Mouse (Mus musculus): ENCODE data around the gene Thada. TPM values are rescaled to one million over a fixed set of nuclear protein-coding genes. Genes with fewer than 3 reads are reported as not detected.

The Thada gene
- total RNA-seq, 2 experiments from 2014 or later, result 12.9 to 15.2 TPM

GRCm38 (mm10) chr17:84478276-84478675 lies 12.3 kb upstream of the Thada start:
- no peak for DNase-seq (ENCODE audit: low spot score in 2 of 2)

DNA sequence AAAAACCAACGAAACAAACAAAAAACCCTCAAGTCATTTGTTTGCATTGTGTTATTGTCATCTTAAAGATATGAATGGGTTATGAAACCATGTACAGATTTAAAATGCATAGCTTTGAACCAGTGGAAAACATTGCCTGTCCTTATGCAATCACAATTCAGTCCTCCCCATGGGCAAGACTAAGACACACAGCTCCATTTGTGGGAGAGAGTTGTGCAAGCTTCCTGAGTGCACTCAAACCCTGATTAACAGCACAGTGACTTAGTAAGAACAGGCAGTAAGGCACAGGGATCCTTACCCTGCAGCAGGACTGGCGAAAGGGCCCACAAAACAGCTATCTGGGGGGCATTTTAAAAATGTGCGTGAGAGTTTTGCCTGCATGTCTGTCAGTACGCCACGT lies 11.2 kb upstream of the Thada start:
- no peak for DNase-seq (ENCODE audit: low spot score in 2 of 2)

GRCm38 (mm10) chr17:84474312-84474711 lies 8.3 kb upstream of the Thada start:
- DNase-seq (ENCODE audit: low spot score in 2 of 2), result peak in 1 of 2 experiments; percentile 62

DNA sequence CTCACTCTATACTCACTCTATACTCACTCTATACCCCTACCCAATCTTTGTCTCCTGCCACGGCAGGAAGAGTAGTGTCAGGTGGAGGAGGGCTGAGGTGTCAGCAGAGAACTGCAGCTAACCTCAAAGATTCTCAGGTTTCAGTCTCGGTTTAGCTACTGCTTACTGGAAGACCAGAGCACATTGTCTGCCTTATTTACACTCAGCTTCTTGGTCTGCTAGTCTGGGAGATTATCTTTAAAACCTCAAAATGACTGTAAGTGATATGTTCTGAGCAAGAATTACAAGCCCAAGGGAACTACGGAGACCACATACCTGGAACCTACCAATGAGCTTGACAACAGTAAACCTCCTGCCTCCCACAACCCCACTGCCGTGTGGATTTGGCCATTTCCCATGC lies 31.0 kb downstream of the Thada start:
- DNase-seq (ENCODE audit: low spot score in 2 of 2), result no peak

DNA sequence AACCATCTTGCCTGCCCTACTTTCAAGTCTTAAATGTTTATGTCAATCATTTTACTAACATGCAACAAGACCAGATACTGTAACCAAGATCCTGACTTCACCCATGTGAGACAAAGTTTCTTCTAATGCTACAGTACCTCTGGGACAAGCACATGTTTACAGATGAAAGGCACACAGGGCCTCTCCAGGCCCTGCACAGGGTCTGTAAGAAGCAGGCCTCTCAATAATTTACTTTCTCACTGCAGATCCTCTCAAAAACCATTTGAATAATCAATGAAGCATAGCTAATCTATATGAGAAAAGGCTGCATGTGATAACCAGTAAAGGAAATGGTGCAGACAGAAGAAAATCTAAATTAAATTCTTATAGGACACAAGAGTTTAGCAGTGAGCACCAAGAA lies 31.8 kb downstream of the Thada start:
- no peak for DNase-seq (ENCODE audit: low spot score in 2 of 2)

DNA sequence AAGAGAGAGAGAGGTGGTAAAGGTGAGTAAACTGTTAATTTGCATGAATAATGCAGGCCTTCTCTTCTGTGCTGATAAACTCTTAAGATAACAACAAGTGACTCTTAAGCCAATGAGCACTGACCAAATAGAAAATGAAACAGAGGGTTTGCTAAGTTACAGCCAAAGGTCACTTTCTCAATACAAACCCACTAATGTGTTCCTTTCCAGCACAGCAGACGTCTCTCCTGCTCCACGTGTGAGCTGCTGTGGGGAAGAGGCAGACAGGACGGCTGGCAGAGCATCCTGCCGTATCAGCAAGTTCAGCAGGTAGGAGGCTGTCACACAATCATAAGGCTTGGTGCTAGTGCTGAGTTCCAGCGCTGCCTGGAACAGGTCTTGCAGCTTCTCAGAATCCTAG lies 34.0 kb downstream of the Thada start:
- no peak for DNase-seq (ENCODE audit: low spot score in 2 of 2)

- no peak for DNase-seq (ENCODE audit: low spot score in 2 of 2)
These were observed 41.7 kb downstream of the Thada start for GRCm38 (mm10) chr17:84424258-84424657.

DNA sequence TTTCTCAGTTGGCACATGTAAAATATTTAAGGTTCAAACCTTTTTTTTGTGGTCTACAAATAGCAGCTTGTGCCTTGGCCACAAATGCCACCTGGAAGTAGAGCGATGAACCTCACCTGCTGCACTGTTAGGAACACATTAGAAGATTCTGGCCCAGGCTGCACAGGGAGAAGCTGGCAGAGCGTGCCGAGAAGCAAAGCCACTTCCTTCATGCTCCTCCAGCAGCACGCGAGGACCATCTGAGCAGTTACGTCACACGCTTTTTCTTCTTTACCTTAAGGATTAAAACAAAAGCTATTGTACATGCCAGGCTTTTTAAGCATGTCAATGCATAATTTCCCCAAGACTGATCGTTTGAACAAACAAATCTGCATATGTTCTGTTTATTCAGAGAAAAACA lies 43.1 kb downstream of the Thada start:
- no peak for DNase-seq (ENCODE audit: low spot score in 2 of 2)

- no peak for DNase-seq (ENCODE audit: low spot score in 2 of 2)
These were observed 43.8 kb downstream of the Thada start for GRCm38 (mm10) chr17:84422001-84422785.

DNA sequence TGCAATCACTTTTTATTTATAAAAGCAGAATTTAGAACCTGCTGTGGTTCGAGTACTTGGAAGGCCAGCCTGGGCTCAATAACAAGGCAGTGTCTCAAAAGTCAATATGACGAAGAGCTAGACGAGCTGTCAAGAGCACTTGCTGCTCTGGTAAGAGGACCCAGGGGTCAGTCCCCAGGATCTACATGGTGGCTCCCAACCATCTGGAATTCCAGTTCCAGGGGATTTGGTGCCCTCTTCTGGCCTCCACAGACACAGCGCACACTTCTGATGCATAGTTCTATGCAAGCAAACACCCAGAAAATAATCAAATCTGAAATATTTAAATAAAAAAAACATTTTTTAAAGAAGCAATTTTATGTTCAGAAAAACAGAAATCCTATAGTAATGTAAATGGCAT lies 45.0 kb downstream of the Thada start:
- no peak for DNase-seq (ENCODE audit: low spot score in 2 of 2)

DNA sequence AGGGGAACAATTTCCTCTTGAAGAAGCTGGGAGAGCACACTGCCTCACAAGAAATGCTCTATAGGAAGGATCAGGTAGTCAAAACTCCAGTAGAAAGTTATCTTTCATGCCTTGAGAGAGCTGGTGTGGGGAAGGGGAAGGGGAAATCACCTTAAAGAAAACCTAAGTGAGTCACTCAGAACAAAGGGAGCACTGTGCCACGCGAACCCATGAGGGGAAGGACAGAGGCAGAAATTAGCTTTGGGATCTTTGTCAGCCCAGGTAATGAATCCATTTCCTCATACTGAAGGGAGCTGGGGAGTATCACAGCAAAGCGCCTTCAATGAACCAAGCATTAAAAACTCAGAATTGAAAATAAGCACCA lies 45.7 kb downstream of the Thada start:
- DNase-seq (ENCODE audit: low spot score in 2 of 2), result no peak

- peak; percentile 80 to 92 for DNase-seq (ENCODE audit: low spot score in 2 of 2)
These were observed 46.4 kb downstream of the Thada start for GRCm38 (mm10) chr17:84419326-84420275.

DNA sequence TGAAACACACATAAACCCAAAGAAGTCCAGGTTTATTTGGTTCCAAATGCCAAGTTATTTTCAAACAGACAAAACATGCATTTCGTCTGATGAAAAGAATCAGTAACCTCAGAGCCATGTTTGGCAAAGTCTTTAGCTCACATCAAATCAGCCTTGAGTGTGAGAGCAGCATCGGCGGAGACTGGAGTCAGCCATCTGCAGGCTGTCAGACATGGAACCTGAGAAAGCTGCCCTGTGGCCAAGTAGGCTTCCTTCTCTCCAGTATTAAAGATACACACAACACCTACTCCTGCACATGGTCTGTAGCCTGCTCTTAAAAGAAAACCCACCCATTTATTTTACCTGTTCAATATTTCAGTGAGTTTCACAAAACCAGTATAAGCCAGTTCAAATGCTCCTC lies 50.1 kb downstream of the Thada start:
- DNase-seq (ENCODE audit: low spot score in 2 of 2), result no peak

- DNase-seq (ENCODE audit: low spot score in 2 of 2), result no peak
These were observed 57.3 kb downstream of the Thada start for GRCm38 (mm10) chr17:84408731-84409130.

DNA sequence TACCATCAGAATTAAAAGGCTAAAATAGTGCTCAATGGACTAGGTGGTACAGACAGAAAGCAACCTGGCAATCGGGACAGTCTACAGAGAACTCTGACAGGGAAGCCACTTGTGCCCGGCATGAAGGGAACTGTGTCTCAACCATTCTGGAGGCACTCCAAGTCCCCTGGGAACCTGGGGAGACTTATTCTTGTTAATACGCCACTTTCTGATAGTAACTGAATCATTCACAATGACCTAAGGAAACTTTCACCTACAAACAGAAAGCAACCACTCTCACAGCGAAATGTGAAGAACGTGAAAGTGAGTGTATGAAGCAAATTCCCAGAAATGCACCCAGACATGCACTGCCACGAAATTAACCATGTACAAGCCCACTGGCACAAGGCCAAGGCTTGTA lies 60.4 kb downstream of the Thada start:
- DNase-seq (ENCODE audit: low spot score in 2 of 2), result no peak

DNA sequence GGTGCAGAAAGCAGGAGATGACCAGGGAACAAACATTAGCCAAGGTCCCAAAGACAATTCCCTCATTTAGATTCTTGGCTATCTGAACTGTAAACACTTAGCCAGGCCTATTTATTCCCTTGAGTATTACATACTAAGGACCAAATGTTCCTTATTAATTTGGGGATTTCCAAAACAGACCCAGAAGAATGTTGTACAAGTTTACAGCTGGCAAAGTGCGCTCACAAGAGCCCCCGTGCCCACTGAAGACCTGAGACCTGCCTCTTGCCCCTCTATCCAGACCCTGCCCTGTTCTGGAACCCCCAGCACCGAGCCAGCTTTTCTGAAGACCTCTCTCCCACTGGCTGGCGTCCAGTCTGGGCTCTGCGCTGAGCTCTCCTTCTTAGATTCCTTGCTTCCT lies 64.2 kb downstream of the Thada start:
- DNase-seq (ENCODE audit: low spot score in 2 of 2), result no peak

- DNase-seq (ENCODE audit: low spot score in 2 of 2), result no peak
These were observed 66.6 kb downstream of the Thada start for GRCm38 (mm10) chr17:84399431-84399830.

DNA sequence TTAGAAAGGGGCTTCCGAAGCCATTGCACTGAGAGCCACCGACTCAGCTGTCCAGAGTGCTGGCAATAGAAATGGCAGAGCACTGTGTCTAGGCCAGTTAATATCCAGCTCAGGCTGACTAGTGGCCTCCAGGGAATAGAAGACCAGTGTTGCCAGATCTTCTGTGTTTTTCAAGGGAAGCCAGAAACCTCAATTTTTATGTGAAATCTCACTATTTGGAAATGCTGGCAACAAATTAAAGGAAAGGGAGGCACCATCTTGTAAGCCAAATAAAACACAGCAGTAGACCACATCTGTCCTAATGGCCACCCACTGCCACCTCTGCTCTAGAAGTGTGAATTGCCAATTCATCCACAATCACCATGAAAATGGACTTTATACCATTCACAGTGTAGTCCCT lies 76.0 kb downstream of the Thada start:
- no peak for DNase-seq (ENCODE audit: low spot score in 2 of 2)

- DNase-seq (ENCODE audit: low spot score in 2 of 2), result no peak
These were observed 79.8 kb downstream of the Thada start for GRCm38 (mm10) chr17:84386176-84386575.

GRCm38 (mm10) chr17:84385696-84386095 lies 80.3 kb downstream of the Thada start:
- peak in 1 of 2 experiments; percentile 27 for DNase-seq (ENCODE audit: low spot score in 2 of 2)

DNA sequence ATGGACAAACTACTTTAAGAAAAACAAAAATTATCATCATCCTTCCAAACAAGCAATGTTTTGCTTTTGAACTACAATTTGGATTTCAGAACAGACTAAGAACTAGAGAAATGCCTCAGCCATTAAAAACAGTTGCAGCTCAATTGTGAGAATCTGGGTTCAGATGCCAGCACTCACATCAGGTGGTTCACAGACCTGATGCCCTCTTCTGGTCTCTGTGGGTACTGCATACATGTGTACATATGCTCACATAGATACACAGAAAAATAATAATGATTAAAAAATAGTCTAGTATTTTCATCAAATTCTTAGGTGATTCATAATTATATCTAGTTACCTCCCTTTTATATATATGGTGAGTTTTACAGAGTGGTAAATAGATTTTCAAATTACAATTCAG lies 81.3 kb downstream of the Thada start:
- DNase-seq (ENCODE audit: low spot score in 2 of 2), result no peak

DNA sequence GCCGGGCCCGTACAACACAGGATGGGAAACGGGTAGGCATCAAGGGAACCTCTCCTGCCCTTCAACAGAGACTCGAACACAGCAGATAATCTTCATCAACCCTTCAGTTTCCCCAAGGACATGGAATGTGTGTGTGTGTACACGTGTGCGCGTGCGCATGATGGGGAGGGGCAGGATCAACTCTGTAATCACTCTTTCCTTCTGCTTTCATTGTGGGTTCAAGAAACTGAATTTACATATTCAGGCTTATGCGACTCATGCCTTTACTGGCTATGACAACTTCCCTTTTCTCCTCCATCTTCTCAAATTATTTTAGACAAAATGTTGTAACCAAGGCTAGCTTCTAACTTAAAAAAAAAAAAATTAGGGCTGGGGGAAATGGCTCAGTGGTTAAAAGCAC lies 85.7 kb downstream of the Thada start:
- no peak for DNase-seq (ENCODE audit: low spot score in 2 of 2)

Data from layer of hippocampus, adult 18-20 months (tissue).